Mouse (Mus musculus): ENCODE measurements at regions not wholly inside any gene's neighbourhood (a gene's known extent, or its start where the extent isn't known, plus 50 kb on each side); places are given as distances from the start of the nearest gene placed in this dataset.

- no peak for ATAC-seq (ENCODE audit: insufficient number of reproducible peaks, low FRiP score, low TSS enrichment)
Observed at GRCm38 (mm10) chr15:64434502-64434901, 374.2 kb upstream of the Fam49b start.

GRCm38 (mm10) chr15:64434908-64435307, 374.6 kb upstream of the Fam49b start:
- no peak for ATAC-seq (ENCODE audit: insufficient number of reproducible peaks, low FRiP score, low TSS enrichment)

DNA sequence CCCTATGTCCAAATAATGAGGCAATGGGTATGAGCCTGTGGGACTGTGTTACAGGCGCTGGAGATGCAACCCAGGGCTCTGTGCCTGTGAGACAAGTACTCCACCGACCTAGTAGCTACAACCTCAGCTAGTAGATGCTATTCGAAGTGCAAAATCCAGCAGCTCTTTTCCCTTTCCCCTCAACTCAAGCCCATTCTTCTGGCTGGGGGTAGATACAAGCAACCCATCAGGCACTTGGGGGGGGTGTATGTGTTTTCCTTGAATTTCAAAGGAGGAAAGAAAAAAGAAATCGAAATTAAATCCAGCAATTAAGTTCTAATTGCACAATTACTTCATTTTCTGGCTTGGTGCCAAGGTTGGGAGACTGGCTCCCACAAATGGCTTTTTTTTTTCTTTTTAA, 372.4 kb upstream of the Gm21798 start:
- ATAC-seq (ENCODE audit: insufficient number of reproducible peaks, low FRiP score, low TSS enrichment) = no peak

DNA sequence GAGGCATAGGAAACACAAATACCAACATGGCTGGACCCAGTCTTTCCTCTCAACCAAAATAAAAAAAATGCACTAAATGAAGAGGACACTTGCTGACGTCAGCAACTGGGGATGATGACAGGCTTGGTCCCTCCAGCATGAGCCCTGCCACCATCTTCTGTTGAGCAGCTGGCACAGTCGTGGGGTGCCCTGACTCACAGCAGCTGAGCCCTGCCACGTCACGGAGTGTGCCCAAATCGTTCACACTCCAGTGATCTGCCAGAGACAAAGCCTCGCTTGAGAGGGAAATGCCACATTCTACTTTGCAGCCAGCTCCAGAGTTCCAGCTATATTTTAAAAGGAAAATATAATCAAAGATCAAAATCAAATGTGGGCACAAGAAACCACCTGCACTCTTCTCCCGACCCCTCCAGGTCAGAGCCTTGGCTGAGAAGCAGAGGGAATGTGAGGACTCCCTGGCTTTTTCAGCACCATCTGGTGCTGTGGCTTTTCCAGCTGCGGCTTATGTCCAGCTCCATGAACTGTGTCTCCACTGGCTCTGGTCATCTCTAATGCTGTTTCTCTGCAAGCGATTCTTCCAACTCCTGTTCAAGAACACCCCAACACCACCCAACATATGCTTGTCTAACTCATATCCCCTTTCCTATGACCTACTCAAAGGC, 371.0 kb upstream of the Gm21798 start:
- no peak for ATAC-seq (ENCODE audit: insufficient number of reproducible peaks, low FRiP score, low TSS enrichment)

- ATAC-seq (ENCODE audit: insufficient number of reproducible peaks, low FRiP score, low TSS enrichment) = no peak
Observed at GRCm38 (mm10) chr15:64447239-64447952, 370.1 kb upstream of the Gm21798 start.

DNA sequence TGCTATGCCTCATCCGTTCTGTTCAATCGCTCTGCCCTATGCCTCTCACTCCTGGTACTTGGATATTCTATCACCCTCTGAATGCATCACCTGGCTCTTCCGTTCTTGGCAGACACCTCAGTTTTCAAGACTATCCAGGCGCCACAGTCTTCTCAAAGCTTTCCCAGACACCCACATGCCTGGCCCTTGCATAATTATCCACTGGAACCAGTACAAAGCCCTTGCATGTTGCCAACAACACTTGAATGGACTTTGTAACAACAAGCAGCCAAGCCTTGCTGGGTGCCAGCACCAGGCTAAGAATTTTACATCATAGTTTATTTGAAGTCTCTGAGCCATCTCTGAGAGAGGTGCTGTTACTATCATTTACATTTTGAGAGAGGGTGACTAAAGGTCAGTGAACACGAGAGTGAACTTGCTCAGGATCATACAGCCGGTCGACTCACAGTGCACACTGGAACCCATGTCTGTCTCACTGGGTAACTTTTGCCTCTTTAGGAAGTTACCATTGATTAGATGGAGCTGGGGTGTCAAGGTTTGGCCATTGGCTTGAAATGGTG, 368.8 kb upstream of the Gm21798 start:
- ATAC-seq (ENCODE audit: insufficient number of reproducible peaks, low FRiP score, low TSS enrichment) = no peak

DNA sequence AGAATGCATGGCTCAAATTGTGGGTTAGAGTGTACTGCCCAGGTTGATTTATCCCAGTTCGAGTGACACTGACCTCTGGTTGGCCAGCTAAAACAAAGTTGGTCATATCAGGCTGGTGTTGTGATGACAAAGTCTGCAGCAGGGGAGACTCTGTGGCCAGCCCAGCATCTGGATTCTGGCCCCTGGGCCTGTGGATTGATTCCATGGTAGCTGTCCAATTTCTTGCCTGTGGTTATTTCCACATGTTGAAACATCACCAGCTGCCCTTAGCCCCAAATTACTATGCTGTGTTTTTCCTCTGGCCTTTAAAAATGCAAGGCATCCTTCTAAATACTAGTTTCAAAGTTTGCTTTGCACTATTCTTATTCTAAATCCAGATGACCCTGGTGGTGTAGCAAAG, 346.8 kb upstream of the Gm21798 start:
- no peak for ATAC-seq (ENCODE audit: insufficient number of reproducible peaks, low FRiP score, low TSS enrichment)

DNA sequence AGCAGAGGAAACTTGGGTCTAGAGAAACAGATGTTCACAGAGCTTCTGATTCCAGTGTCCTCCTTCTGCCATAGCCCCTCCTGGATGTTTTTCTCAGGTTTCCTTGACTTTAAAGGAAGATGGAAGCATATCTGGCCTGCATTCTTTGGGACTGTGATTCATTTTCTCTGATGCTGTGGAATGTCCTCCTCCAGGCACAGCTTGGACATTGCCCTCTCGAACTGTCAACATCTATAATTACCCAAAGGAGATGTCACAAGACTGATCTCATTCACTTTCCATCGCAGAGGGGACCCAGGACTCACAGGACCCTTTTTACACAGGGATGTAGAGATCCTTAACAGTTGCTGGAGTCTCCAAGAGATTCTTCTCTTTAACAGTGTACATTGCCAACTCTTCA, 345.9 kb upstream of the Gm21798 start:
- no peak for ATAC-seq (ENCODE audit: insufficient number of reproducible peaks, low FRiP score, low TSS enrichment)

GRCm38 (mm10) chr15:64474236-64474635, 343.3 kb upstream of the Gm21798 start:
- ATAC-seq (ENCODE audit: insufficient number of reproducible peaks, low FRiP score, low TSS enrichment) = no peak

DNA sequence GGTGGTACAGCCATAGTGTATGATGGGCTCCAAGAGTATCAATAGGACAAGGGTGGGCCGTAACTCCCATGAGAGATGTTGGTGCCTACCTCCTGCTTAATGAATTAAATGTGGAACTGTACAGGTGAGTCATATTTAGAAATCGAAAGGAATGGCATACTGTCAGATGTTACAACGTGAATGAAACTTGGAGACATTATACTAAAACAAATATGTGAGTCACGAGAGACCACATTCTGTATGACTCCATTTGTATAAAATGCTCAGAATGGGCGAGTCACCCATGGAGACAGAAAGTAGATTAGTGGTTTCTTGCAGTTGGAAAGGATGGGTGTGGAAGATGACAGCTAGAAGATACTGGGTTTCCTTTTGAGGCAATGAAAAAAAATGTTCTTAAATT, 340.4 kb upstream of the Gm21798 start:
- no peak for ATAC-seq (ENCODE audit: insufficient number of reproducible peaks, low FRiP score, low TSS enrichment)

GRCm38 (mm10) chr15:64480625-64481024, 336.9 kb upstream of the Gm21798 start:
- ATAC-seq (ENCODE audit: insufficient number of reproducible peaks, low FRiP score, low TSS enrichment) = no peak

DNA sequence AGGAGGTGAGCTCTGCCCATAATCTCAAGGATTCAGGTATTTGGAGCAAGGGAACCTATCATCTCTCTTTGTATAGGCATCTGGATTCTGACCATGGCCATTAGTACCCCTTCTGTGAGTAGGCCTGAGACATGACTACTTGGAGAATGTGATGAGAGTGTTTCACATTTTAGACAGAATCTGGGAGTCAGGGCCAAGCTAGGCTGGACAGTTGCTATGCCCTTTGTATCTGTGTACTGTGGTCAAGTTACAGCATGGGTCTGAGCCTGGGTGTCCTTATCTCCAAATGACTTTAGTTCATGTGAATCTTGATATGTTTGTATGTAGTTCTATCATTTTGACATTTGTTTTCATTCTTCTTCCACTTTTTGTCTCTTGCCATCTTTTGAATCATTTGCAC, 336.3 kb upstream of the Gm21798 start:
- no peak for ATAC-seq (ENCODE audit: insufficient number of reproducible peaks, low FRiP score, low TSS enrichment)

DNA sequence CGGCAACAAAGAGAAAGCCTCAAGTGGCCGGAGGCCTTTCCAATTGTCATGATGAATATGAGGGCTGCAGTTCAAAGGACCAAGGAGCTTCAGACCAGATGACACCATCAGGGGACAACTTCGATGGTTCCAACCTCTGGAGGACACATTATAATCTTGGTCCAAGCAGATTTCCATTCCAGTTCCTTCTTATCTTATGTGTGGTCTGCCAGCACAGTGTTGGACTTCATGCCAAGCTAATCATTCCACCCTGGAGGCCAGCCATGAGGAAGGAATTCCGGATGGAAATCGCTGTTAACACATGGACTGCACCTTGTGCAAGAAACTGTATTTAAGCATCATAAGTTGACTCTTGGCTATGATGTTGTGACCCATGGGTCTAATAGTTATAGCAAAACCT, 334.5 kb upstream of the Gm21798 start:
- ATAC-seq (ENCODE audit: insufficient number of reproducible peaks, low FRiP score, low TSS enrichment) = no peak

DNA sequence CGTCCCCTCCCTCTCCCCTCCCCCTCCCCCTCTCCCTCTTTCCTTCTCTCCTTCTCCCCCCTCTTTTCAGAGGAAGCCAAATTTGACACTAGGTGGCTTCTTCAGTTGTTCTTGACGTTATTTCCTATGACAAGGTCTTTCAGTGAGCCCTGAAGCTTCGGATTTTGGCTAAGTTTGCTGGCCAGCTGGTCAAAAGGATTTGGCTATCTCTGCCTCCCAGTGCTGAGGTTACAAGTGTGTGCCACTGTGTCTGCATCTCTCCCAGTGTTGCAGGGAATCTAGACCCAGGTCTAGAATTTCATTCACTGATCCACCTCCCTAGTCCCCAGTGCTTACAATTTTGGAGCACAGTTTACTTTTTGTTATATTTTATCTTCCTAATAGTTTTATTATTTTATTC, 329.7 kb upstream of the Gm21798 start:
- ATAC-seq (ENCODE audit: insufficient number of reproducible peaks, low FRiP score, low TSS enrichment) = no peak

DNA sequence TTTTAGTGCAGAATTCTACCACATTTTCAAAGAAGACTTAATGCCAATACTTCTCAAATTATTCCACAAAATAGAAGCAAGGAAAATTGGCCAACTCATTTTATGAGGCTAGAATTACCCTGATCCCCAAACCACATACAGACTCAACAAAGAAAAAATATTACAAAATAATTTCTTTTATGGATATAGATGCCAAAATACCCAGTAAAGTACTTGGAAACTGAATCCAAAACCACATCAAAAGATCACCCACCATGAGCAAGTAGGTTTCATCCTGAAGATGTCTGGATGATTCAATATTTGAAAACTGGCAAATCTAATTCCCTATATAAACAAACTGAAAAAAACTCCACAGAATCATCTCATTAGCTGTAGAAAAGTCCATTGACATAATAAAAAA, 316.7 kb upstream of the Gm21798 start:
- ATAC-seq (ENCODE audit: insufficient number of reproducible peaks, low FRiP score, low TSS enrichment) = no peak

- ATAC-seq (ENCODE audit: insufficient number of reproducible peaks, low FRiP score, low TSS enrichment) = no peak
Observed at GRCm38 (mm10) chr15:64501479-64501878, 316.0 kb upstream of the Gm21798 start.

- ATAC-seq (ENCODE audit: insufficient number of reproducible peaks, low FRiP score, low TSS enrichment) = no peak
Observed at GRCm38 (mm10) chr15:64504751-64505150, 312.7 kb upstream of the Gm21798 start.

DNA sequence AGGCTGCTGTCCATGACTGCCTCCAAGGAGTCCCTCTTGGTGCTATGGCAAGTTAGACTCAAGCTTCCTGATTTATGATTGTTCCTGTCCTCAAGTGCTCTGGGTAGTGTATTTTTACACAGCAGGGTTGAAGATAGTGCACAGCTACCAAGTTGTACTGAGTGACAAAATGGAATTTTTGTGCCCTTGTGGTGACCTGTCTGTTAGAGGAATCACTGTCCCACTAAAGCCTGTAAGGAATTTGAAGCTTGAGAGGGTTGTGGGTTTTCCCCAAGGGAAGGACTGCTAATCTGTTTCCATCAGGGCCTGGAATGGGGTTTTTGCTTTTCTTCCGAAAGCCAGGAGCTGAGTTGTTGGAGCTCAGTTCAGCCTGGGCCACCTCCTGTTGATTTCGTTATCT, 306.8 kb upstream of the Gm21798 start:
- ATAC-seq (ENCODE audit: insufficient number of reproducible peaks, low FRiP score, low TSS enrichment) = no peak

GRCm38 (mm10) chr15:64511176-64511575, 306.3 kb upstream of the Gm21798 start:
- no peak for ATAC-seq (ENCODE audit: insufficient number of reproducible peaks, low FRiP score, low TSS enrichment)

DNA sequence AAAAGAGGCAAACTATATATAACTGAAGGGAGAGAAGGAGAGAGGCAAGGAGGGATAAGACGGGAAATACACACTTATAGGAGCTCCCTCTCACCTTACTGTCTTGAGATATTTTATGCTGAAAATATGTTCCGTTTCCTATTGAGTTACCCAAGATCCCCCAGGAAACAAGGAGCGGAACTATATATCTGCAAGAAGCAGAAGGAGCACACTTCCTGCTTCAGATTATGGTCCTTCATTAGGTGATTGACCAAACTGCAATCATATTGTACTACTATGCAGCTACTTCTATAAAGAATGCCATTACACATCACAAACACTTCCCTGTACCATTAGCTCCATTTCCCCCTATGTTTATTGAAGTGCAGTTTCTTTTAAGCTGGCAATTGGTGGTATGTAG, 304.9 kb upstream of the Gm21798 start:
- no peak for ATAC-seq (ENCODE audit: insufficient number of reproducible peaks, low FRiP score, low TSS enrichment)

GRCm38 (mm10) chr15:64513501-64514097, 303.9 kb upstream of the Gm21798 start:
- no peak for ATAC-seq (ENCODE audit: insufficient number of reproducible peaks, low FRiP score, low TSS enrichment)

- ATAC-seq (ENCODE audit: insufficient number of reproducible peaks, low FRiP score, low TSS enrichment) = no peak
Observed at GRCm38 (mm10) chr15:64515179-64515578, 302.3 kb upstream of the Gm21798 start.
